Mouse (Mus musculus) mesoderm, embryonic 11.5 days (tissue): ENCODE results near the gene Tnfaip8l3.

ENCODE experiments used
- DNase-seq: peaks from one replicate; pipeline ENCODE4 v3.0.0-alpha.2; 2012; ENCODE audit warnings: low read depth, low spot score

The Tnfaip8l3 gene

GRCm38 (mm10) chr9:53990921-53991320 lies 77.3 kb downstream of the Tnfaip8l3 start:
- peak; percentile 70 for DNase-seq

GRCm38 (mm10) chr9:53986972-53987371 lies 81.2 kb downstream of the Tnfaip8l3 start:
- DNase-seq, result no peak

- peak; percentile 60 for DNase-seq
These were observed 83.3 kb downstream of the Tnfaip8l3 start for GRCm38 (mm10) chr9:53984868-53985267.

GRCm38 (mm10) chr9:53975122-53975518 lies 93.1 kb downstream of the Tnfaip8l3 start, which contains the start of gene Elmod1:
Elmod1 (minus strand) TSS chr9:53975301.
- peak; percentile 63 for DNase-seq

GRCm38 (mm10) chr9:53974328-53975121 lies 93.7 kb downstream of the Tnfaip8l3 start:
- peak; percentile 71 for DNase-seq

- peak; percentile 25 for DNase-seq
These were observed 94.3 kb downstream of the Tnfaip8l3 start for GRCm38 (mm10) chr9:53973929-53974327.
